Mouse (Mus musculus) urinary bladder, postnatal 10 days (tissue): ENCODE results near the gene Mrpl2.

Experiments used
- DNase-seq: peaks from one replicate; pipeline ENCODE4 v3.0.0; 2022; ENCODE audit warnings: low spot score

Gene Mrpl2

DNA sequence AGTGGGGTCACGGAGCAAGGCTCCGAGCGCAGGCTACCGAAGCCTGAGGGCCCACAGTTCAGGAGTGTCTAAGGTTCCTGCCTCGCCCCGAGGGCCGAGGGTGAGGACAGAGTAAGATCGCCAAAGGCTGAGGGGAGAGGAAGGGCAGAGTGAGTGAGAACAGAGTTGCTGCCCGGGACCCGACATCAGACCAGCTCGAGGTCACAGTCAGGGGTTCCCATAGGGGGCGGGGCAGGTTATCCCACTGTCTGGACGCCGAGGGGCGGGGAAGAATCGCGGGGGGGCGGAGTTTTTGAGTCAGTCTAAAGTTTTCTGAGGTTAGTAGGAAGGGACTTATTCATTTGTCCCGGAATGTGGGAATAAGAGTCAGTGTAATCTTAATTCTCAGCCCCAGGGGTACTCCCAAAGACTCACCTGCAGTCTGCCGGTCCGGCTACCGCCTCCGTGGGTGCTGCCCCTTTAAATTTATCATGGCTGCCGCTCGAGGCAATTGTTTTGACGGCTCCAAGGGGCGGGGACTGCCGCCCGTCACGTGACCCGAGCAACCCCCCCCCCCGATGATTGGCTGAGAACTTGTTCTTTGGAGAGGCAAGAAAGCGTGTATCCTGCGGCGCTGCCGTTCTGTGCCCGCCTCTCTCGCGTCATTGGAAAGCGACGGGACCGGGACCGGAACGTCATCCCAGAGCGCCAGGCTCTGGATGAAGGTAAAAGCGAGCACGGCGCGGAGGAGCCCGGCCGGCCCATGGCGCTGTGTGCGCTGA is at the start of gene Mrpl2, which contains the start of gene Klc4:
Gene Mrpl2 (plus strand): TSS at position 669 of the 761 bp plus-strand sequence.
Gene Klc4 (minus strand): TSS at position 462 of the 761 bp plus-strand sequence.
- peak; percentile 99 for DNase-seq

DNA sequence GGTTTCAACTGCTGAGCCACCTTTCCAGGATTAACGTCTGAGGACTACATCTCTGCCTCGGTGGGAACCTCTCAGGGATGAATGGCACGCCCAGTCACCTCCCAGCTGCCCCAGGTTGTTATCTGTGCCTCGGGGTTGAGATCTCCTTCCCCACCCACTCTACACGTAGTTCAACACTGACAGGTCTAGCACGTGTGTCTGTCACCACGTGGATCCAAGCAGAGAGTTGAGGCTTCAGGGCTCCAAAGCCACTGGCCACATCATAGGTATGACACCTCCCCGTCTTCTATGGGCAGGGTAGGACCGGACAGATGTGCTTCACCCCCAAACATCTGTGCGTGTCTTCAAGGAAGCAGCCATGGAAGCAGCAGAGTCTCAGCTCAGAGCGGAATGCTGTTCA is 48.1 kb upstream of the Mrpl2 start:
- no peak for DNase-seq

DNA sequence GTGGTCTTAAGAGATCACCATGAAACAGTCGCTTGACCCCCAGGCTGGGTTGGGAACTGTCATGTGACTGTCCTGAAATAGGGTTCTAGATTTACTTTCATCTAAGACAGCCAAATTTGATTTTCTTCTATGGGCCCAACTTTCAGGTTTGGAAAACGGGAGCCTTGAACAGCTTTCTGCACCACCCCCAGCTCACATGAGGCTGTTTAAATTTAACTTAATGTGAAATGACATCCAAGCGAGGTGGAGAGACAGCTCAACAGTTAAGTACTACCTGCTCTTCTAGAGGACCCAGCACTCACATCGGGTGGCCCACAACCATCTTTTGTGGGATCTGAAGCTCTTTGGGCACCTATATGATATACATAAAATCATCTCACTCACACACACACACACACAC is 47.1 kb upstream of the Mrpl2 start:
- no peak for DNase-seq

DNA sequence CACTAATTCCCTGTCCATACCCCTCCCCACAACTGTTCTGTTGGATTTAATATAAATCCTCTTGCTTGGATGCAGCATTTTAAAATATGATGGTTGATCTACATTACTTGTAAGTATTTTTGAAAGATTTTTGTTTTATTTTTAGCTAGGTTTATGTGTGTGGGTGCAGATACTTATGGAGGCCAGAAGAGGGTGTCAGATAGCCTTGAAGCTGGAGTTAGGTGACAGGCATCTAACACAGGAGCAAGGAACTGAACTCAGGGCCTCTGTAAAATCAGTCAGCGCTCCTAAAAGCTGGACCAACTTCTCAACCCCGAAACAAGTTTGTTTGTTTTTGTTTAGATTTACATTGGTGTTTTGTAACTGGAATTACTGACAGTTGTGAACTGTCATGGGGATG is 45.5 kb upstream of the Mrpl2 start:
- DNase-seq, result no peak

DNA sequence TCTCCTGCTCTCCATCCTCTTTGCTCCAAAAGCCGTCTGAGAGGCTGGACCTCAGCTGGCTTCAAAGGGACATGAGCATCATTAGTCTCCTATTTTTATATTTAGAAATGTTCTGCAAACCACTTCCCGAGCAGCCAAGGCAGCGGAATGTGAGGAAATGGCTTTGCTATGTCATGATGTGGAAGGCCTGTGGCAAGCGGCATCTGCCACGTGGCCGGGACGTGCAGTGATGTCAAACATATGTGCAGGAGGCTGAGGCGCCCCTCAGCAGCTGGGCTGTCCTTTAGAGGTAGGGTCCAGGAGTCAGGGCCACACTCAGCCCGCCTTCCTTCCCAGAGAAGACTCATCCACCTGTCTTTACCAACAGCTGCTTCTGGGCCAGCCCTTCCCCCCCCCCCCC is 43.8 kb upstream of the Mrpl2 start:
- no peak for DNase-seq

DNA sequence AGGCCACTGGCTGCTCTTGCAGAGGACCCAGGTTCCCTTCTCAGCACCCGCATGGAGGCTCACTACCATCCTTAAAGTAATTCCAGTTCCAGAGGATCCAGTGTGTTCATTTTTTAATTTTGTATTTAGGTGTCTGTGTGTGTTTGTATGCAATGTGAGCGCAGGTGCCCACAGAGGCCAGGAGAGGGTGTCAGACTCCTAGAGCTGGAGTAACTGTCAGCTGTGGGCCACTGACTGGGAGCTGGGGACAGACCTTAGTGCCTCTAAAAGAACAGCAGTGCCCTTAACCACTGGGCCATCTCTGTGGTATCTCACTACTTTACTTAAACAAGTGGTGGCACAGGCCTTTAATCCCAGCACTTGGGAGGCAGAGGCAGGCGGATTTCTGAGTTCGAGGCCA is 42.8 kb upstream of the Mrpl2 start:
- DNase-seq, result no peak

DNA sequence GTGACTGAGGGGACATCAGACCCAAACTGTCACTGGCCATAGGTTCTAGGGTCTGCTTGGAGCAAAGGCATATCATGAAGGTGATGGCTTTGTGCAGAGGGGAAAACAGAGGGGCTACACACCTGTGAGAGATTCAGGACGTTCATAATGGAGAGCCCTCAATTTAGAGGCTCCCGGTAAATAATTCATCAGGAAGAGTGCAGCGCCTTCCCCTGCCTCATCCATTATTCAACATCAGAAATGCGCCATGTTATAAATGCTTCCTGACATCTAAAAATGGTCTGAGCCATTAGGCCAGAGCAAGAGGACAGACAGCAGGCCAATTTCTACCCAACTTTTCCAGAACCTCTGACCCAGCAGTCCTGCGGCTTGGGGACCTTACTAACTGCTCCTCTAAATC is 40.9 kb upstream of the Mrpl2 start:
- DNase-seq, result no peak

DNA sequence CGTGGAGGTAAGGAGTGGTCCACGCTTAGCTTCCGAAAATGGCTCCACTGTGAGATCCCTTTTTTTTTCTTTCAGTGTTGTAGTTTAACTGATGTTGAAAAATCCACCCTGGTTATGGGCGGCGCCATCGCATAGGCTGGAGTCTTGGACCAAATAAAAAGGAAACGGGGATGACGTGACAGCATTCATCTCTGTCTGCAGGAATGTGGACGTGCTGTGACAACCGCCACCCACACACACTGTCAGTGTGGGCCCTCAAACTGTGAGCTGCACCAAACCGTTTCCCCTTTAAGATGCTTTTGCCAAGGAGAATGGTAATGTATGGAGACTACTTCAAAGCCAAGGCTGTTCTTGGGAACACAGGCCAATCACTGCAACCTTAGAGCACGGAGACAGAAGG is 40.0 kb upstream of the Mrpl2 start:
- DNase-seq, result no peak

DNA sequence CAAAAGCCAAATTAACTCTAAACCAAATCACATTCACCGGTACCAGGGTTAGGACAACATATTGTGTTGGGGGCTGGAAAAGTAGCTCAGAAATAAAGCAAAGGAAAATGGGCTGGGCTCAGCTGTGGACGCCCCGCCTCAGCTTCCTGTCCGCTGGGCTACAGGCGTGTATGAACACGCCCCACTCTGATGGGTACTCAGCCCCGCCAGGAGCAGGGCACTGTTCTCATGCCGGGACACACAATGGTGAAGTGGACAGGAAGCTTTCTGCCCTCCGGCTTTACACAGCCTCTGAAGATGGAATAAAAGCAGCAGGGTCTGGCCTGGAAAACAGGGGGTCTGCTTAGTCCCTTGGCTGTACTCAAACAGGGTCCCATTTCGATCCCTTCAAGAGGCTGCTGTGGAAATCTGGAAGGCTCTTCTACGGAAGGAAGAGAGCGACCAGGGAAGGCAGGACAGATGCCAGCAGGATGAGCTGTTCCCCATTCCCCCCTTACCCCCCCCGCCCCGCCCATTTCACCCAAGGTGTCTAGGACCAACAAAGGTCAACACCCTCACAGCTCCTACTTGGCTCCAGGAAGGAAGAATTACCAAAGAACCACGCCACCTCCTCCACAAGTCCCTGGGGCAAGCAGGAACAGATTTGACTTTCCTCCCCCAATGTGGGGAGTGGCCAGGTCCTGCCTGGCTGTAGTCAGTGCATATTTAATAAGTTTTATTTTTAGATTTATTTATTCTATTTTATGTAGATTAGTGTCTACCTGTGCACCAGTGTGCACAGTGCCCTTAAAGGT is 36.1 kb upstream of the Mrpl2 start:
- DNase-seq, result no peak

DNA sequence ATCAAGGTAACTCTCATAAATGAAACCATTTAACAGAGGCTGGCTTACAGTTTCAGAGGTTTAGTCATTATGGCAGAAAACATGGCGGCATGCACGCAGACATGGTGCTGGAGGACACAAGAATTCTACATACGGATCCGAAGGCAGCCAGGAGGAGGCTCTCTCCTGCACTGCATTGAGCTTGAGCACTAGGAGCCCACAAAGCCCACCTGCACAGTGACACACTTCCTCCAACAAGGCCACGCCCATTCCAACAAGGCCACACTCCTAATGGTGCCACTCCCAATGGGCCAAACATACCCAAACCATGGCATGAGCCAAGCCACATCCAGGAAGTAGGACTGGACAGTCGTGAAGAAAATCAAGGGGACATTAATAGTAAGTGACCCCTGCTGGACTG is 34.7 kb upstream of the Mrpl2 start:
- DNase-seq, result no peak

DNA sequence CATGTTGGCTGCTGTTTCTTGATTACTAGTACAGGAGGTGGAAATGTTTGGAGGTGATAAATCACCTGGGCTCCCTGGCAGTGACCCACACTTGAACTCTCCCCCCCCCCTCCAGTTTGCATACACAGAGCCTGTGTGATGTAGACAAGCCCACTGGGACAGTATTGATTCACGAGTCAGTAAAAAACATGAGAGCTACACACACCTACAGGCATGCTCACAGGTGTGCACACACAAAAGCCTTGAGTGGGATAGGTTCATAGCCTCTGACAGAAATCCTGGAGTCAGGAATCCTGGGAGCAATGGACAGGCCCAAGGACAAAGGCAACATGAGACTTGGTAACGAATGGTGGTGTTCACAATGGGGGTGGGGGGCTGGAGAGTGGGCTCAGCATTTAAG is 33.8 kb upstream of the Mrpl2 start:
- DNase-seq, result no peak

DNA sequence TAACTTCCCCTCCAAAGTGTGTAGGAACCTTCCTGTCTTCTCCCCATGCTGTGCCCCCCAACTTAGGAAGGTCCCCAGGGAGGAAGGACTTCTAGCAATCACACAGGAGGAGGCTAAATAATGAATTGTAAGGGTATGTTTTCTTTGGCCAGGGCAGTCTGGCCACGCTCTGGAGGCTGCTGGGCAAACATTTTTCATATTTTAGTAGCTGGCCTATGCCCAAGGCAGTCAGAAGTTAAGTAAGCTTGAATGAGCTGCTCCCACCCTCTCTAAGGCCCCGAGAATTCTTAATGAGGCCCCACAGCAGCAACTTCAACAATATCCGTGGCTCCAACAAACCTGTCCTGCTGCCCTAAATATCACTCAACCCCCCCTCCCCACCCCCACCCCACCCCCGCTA is 33.2 kb upstream of the Mrpl2 start:
- no peak for DNase-seq

DNA sequence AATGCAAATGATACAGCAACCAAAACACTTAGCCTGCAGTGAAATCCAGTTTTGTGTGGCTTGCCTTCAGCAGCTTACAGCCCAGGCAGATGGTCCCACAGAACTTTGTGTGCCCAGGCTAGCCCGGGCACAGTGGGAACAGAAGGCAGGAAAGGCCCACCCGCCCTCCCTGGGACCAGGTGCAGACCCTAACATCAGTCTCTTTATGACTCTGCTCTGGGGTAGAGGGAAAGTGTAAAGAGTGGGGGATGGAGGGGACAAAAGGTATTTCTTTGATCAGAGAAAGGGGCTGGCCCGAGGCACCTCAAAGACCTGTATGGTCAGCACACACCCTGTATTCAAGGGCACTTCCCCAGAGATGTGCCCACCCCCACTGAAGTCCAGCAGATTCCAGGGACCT is 32.8 kb upstream of the Mrpl2 start:
- DNase-seq, result no peak

DNA sequence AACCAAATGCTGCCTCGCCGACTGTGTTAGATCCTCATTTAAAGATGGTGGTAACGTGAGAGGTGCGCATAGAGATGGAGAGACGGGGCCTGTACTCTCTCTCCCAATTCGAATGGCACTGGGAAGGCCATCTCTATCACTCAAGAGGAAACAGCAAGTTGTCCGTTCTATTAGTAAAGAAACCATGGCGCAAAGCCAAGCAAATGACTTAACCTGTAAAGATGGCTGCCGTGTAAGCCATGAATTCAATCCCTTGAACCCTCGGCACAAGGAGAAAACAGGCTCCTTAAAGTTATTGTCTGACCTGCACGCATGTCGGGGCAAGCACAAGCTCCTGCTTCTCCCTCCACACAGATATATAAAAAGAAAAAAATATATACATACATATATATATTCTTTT is 28.2 kb upstream of the Mrpl2 start:
- no peak for DNase-seq

DNA sequence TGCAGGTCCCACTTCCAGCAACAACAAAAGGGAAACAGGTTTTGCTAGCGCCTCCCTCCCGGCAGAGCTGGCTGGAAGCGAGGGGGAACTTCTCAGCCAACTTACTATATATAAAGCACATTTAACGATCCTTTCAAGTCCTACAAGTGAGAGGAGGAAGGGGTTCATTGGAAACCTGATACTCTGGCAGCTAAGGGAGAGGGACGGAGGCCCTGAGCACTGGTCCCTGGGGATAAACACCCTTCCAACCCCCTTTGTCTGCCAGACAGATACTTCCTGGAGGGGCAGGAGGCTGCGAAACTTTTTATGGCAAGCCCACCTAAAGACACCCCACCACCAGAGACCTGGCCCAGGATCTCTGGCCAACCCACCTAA is 27.6 kb upstream of the Mrpl2 start:
- DNase-seq, result no peak

DNA sequence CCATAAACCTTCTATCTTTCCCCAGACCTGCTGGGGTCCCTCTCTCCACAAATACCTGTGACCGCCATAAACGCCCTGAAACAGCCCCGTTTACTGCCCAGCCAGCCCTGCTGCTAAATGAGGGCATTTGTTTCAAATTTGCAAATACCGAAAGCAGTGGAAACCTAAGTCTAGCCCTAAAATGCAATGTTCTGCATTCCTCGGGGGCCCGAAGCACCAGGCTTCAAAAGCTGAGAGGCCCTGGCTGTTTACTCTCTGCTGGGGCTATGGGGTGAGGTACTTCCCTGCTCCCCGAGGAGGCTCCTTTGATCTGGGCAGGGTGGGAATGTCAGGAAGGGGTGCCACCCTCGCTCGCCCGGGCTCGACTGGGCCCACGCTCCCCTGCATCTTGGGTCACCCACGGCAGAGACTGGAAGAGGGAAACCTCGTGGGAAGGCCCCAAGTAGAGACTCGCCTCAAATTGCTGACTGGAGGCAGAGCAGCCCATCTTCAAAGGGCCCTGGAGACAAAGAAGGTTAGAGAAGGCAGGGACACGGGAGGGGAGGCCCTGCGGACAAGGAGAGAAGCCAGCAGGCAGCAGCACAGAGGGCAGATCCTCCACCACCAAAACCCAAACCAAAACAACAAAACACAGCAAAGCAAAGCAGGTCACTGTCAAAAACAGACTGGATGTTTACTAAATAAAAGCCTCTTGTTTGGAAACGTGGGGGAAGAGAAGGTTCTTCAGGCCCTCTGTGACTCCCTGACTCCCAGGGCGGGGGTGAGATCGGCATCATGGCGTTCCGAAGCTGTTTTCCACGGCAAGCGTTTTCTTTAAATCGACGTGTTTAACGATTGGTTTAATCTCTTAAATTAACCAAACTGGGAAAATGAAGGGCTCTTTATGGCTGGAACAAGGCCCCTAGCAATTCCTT is 27.0 kb upstream of the Mrpl2 start:
- DNase-seq, result no peak

DNA sequence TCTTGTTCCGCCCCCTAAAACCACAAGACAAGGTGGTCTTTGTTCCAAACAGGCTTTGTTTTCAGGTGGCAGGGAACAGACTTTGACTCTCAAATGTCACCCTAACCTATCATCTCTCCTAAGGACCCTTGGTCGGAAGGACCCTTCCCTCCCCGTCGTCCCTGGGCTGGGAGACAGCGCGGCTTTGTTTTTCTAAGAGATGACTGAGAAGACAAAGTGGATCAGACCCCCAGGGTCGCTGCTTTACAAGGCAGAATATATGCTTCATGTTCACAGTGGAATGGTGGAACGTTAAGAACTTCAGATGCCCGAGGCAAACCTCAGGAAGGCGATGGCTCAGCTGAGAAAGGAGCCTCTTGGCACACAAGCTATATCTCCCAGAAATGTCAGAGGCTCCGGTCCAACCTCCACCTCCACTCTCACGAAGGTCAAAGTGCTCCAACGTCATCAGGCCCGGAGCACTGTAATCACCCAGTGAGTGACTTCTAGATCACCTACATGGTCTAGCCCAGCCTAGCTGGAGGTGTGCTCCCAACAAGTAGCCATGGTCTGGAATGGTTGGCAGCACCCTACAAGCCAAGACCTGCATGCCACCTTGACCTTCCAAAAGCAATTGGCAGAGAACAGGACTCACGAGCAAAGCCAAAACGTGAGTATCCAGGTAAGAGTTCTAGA is 26.2 kb upstream of the Mrpl2 start:
- DNase-seq, result no peak

DNA sequence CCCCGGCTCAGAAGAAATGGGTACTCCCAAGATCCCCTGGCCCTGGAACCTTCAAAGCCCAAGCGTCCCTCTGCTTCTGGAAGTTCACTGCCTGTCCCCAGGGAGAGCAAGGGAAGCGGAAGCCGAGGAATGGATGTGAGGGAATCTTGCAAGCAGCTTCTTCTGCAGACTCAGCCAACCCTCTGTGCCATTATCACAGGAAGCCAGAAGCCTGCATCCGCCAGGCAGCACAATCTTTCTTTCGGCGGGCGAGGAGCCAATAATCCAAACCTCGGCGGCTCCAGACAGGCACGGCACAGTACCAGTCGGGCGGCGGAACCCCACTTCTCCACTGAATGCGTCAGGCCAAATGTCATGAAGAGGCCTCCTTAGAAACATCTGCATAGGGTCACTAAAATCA is 24.7 kb upstream of the Mrpl2 start:
- DNase-seq, result no peak

DNA sequence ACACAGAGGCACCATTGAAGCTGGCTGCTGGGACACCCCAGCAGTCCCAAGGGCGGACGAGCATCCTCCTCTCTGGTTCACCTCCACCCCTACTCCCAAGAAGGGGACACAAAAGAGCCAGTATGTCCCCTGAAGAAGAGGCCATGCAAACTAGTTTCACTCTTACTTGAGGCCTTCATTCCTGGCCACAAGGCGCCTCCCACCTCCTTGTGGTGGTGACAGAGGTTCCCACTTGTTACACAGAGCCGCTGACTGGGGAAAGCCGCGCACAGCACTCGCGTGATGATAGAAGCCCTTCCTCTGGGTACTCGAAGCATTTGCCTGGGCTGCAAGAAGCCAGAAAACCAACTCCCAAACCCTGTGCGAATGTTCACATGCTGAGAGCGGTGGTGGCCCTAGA is 23.8 kb upstream of the Mrpl2 start:
- no peak for DNase-seq

DNA sequence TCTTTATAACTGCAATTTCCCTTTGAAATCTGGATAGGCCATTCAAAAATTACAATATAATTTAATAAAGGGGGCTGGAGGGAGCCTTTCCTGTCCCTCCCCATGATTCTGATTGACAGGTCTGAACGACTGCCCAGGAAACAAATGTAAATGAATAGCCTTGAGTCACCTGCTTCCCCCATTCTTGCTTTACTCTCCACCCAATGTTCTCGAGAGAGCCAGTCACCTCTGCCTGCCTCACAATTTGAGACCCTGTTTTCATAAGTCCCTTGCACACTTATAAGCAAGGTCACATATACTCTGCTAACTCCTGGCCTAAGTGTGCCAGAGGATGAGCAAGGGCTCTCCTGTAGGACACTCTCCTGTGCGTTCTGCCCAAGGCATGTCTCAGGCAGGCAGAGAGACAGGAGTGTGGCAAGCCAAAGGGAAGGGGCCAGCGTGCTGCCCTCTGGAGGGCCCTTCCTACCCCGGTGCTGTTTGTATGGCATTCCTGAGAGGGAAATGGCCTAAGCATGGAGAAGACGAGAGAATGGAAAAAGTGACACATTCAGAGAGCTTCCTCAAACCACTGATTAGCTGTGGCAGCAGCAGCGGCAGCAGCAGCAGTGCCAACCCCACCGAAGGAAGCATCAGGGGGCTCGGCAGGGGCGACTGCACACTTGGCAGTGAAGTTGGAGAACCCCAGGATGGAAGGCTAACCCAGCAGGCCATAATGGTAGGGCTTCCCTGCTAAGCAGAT is 22.0 kb upstream of the Mrpl2 start:
- no peak for DNase-seq

DNA sequence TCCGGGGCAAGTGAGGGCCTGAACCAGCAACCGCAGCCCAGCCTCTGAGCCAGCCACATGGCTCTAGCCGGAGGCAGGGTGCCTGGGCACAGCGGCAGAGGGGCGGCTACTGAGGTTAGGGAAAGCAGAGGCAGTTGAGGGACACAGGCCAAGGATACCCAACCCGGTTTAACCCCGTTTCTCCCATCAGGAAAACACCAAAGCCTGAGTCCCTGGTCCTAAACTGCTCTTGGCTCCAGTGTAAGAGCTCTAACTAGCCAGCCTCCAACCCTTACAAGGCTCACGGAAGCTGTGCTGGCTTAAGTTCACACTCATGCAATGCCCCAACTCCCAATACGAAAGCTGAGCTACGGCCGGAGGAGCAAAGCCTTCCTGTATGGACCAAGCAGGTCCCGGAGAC is 21.4 kb upstream of the Mrpl2 start:
- DNase-seq, result no peak
